Mouse (Mus musculus) cerebellum, adult 2 months (tissue): Measurements from ENCODE around the gene Rora. TPM values are rescaled to one million over a fixed set of nuclear protein-coding genes. Genes with fewer than 3 reads are reported as not detected.

Experiments used
- DNase-seq, 2 experiments: peaks; one replicate each; pipeline ENCODE4 v3.0.0; 2021
- H3K27ac ChIP-seq: fragments of 200-500 bp; 2 replicates; pipeline ENCODE4 v1.5.1; 2012; ENCODE audit warnings: low read length, control low read depth, inconsistent platforms; ENCODE audit not compliant: insufficient read depth
- H3K27me3 ChIP-seq: fragments of 200-500 bp; 2 replicates; pipeline ENCODE4 v1.6.1; 2012; ENCODE audit warnings: inconsistent platforms, mild to moderate bottlenecking, low read length, moderate library complexity; ENCODE audit not compliant: control insufficient read depth, insufficient read depth
- H3K4me1 ChIP-seq: fragments of 200-500 bp; 2 replicates; pipeline ENCODE4 v1.6.1; 2011; ENCODE audit warnings: low read length; ENCODE audit not compliant: control insufficient read depth, insufficient read depth
- H3K4me3 ChIP-seq: fragments of 200-500 bp; replicated peaks from 2 replicates; pipeline ENCODE3; 2011; ENCODE audit warnings: mild to moderate bottlenecking, low read depth, low read length, control low read depth; ENCODE audit not compliant: insufficient read depth
- CTCF ChIP-seq: fragments of 200-500 bp; IDR thresholded peaks from 2 replicates; pipeline ENCODE4 v1.5.1; 2011; ENCODE audit warnings: low read depth, mild to moderate bottlenecking, control low read depth, low read length, moderate library complexity, borderline replicate concordance; ENCODE audit not compliant: insufficient read depth
- POLR2A ChIP-seq: fragments of 200-500 bp; IDR thresholded peaks from 2 replicates; pipeline ENCODE4 v1.6.1; 2011; ENCODE audit warnings: low read length, control low read depth, borderline replicate concordance; ENCODE audit not compliant: insufficient read depth
- WGBS: fragments of 180-500 bp; shearing (Covaris S2); methylation state at CpG from one replicate; pipeline ENCODE4 v1.1.7; 2018; 5-methylcytosine and 5-hydroxymethylcytosine counted together
- polyA plus RNA-seq: library from polyadenylated mRNA; depleted of rRNA; stranded (reverse); fragments of >200 nt; gene quantifications from 2 replicates; pipeline ENCODE4 v1.2.3, GENCODE M21; 2012

Gene Rora
- polyA plus RNA-seq, 1 experiment: 58.4 TPM

GRCm38 (mm10) chr9:69345550-69345949, 692.0 kb downstream of the Rora start:
- H3K27me3 ChIP-seq: no peaks in the 10 kb centered on the region
- DNase-seq: no peak
- H3K27ac ChIP-seq: no peak overlapping the region
- H3K4me3 ChIP-seq: no peak overlapping the region
- TF ChIP-seq CTCF (no peak), POLR2A (no peak)
- 79% methylated on average over 6 of the region's 6 CpGs for WGBS
- H3K4me1 ChIP-seq: peaks cover 7% of the 10 kb centered on the region

GRCm38 (mm10) chr9:69347796-69348195, 694.2 kb downstream of the Rora start:
- TF ChIP-seq CTCF (no peak), POLR2A (no peak)
- no peak overlapping the region for H3K27ac ChIP-seq

GRCm38 (mm10) chr9:69349537-69349936, 696.0 kb downstream of the Rora start:
- no peak overlapping the region for H3K27ac ChIP-seq
- H3K4me1 ChIP-seq: no peaks in the 10 kb centered on the region
- WGBS: 91% methylated on average over 2 of the region's 2 CpGs
- TF ChIP-seq POLR2A: no peak
- no peak for TF ChIP-seq CTCF
- no peaks in the 10 kb centered on the region for H3K27me3 ChIP-seq
- no peak for DNase-seq
- H3K4me3 ChIP-seq: no peak overlapping the region

More at GRCm38 (mm10) chr9:69347796-69348195, 694.2 kb downstream of the Rora start:
- 92% methylated on average over 6 of the region's 6 CpGs for WGBS
- Histone ChIP-seq H3K4me3 (no peak overlapping the region), H3K4me1 (peaks cover 4% of the 10 kb centered on the region), H3K27me3 (no peaks in the 10 kb centered on the region)
- no peak for DNase-seq

- no peak for DNase-seq
- 69% methylated on average over 6 of the region's 6 CpGs for WGBS
- no peak overlapping the region for H3K4me3 ChIP-seq
These were observed 700.6 kb downstream of the Rora start for GRCm38 (mm10) chr9:69354228-69354627.

GRCm38 (mm10) chr9:69357834-69358233, 704.2 kb downstream of the Rora start:
- H3K4me3 ChIP-seq: no peak overlapping the region
- WGBS: 50% methylated on average over 3 of the region's 3 CpGs
- no peaks in the 10 kb centered on the region for H3K27me3 ChIP-seq
- H3K27ac ChIP-seq: no peak overlapping the region
- peaks cover 20% of the 10 kb centered on the region for H3K4me1 ChIP-seq
- peak; percentile 56 to 70 for DNase-seq
- TF ChIP-seq POLR2A (no peak), CTCF (peak; percentile 77; the same call in 1 of the 2 replicates)

More at GRCm38 (mm10) chr9:69354228-69354627, 700.6 kb downstream of the Rora start:
- TF ChIP-seq POLR2A: no peak
- TF ChIP-seq CTCF: no peak
- Histone ChIP-seq H3K27me3 (no peaks in the 10 kb centered on the region), H3K4me1 (no peaks in the 10 kb centered on the region), H3K27ac (no peak overlapping the region)

GRCm38 (mm10) chr9:69358797-69359196, 705.2 kb downstream of the Rora start:
- 80% methylated on average over 6 of the region's 6 CpGs for WGBS
- H3K27me3 ChIP-seq: no peaks in the 10 kb centered on the region
- TF ChIP-seq POLR2A (no peak), CTCF (no peak)
- no peak overlapping the region for H3K27ac ChIP-seq
- no peak overlapping the region for H3K4me3 ChIP-seq
- DNase-seq: no peak
- peaks cover 22% of the 10 kb centered on the region for H3K4me1 ChIP-seq

GRCm38 (mm10) chr9:69361951-69362445, 708.4 kb downstream of the Rora start:
- 44% methylated on average over 8 of the region's 8 CpGs for WGBS
- no peaks in the 10 kb centered on the region for H3K27me3 ChIP-seq
- no peak overlapping the region for H3K27ac ChIP-seq
- TF ChIP-seq CTCF: no peak
- no peak for TF ChIP-seq POLR2A
- DNase-seq: peak in 1 of 2 experiments; percentile 57
- peaks cover 22% of the 10 kb centered on the region for H3K4me1 ChIP-seq
- H3K4me3 ChIP-seq: no peak overlapping the region

- WGBS: 10% methylated on average over 4 of the region's 4 CpGs
- Histone ChIP-seq H3K27me3 (no peaks in the 10 kb centered on the region), H3K4me3 (no peak overlapping the region), H3K27ac (no peak overlapping the region), H3K4me1 (peaks cover 25% of the 10 kb centered on the region)
- DNase-seq: peak in 1 of 2 experiments; percentile 63
- TF ChIP-seq POLR2A (no peak), CTCF (peak; percentile 8; the same call in 1 of the 2 replicates)
These were observed 709.2 kb downstream of the Rora start for GRCm38 (mm10) chr9:69362766-69363165.
